Mouse (Mus musculus) forebrain, embryonic 11.5 days (tissue): ENCODE measurements at regions not wholly inside any gene's neighbourhood (a gene's known extent, or its start where the extent isn't known, plus 50 kb on each side); places are given as distances from the start of the nearest gene placed in this dataset.
A peak's percentile ranks its signal among the peaks of the same experiment; 100 is the strongest.

Experiments used
- ATAC-seq: fragments of 200-750 bp; cut with Nextera tagmentation; replicated peaks from 2 replicates; pipeline ENCODE4 v1.8.0; 2017; ENCODE audit warnings: moderate TSS enrichment; ENCODE audit not compliant: low FRiP score
- DNase-seq: peaks from one replicate; pipeline ENCODE4 v3.0.0-alpha.2; 2017; ENCODE audit warnings: low spot score
- H3K27ac ChIP-seq: fragments of 300-500 bp; sonication (generic); 2 replicates; pipeline ENCODE4 v1.5.1; 2014; ENCODE audit warnings: low read depth, low read length
- H3K27me3 ChIP-seq: fragments of 300-500 bp; sonication (generic); 2 replicates; pipeline ENCODE4 v1.6.1; 2014; ENCODE audit warnings: mild to moderate bottlenecking, low read length, mixed read lengths; ENCODE audit not compliant: control insufficient read depth, insufficient read depth
- H3K36me3 ChIP-seq: fragments of 300-500 bp; sonication (generic); 2 replicates; pipeline ENCODE4 v1.6.1; 2014; ENCODE audit warnings: mild to moderate bottlenecking, low read length, moderate library complexity, mixed read lengths; ENCODE audit not compliant: control insufficient read depth, insufficient read depth
- H3K4me1 ChIP-seq: fragments of 300-500 bp; sonication (generic); replicated peaks from 2 replicates; pipeline ENCODE4 v1.6.1; 2014; ENCODE audit warnings: low read length, mixed read lengths; ENCODE audit not compliant: control insufficient read depth, insufficient read depth
- H3K4me2 ChIP-seq: fragments of 300-500 bp; sonication (generic); 2 replicates; pipeline ENCODE4 v1.6.1; 2014; ENCODE audit warnings: low read depth, mild to moderate bottlenecking, low read length, moderate library complexity, mixed read lengths; ENCODE audit not compliant: severe bottlenecking
- H3K4me3 ChIP-seq: fragments of 300-500 bp; sonication (generic); 2 replicates; pipeline ENCODE4 v1.5.1; 2014; ENCODE audit warnings: low read depth, low read length
- H3K9ac ChIP-seq: fragments of 300-500 bp; sonication (generic); 2 replicates; pipeline ENCODE4 v1.6.1; 2014; ENCODE audit warnings: low read length
- H3K9me3 ChIP-seq: fragments of 300-500 bp; sonication (generic); 2 replicates; pipeline ENCODE4 v1.6.1; 2016; ENCODE audit warnings: low read length, mixed read lengths; ENCODE audit not compliant: control insufficient read depth
- WGBS: fragments of 180-500 bp; shearing (Covaris S2); extraction: QIAGEN DNeasy Blood & Tissue Kit; methylation state at CpG from one replicate; pipeline ENCODE4 v1.1.7; 2014; 5-methylcytosine and 5-hydroxymethylcytosine counted together

- H3K4me3 ChIP-seq = no peak overlapping the region
- H3K9me3 ChIP-seq = no peaks in the 10 kb centered on the region; the same call in 1 of the 2 replicates
- no peaks in the 10 kb centered on the region for H3K36me3 ChIP-seq
- H3K27me3 ChIP-seq = no peaks in the 10 kb centered on the region
- H3K9ac ChIP-seq = no peak overlapping the region
- no peak overlapping the region for H3K4me2 ChIP-seq
- WGBS = 75% methylated on average over 1 of the region's 1 CpGs
- H3K27ac ChIP-seq = no peak overlapping the region
- DNase-seq (no peak), ATAC-seq (no peak)
- H3K4me1 ChIP-seq = no peaks in the 10 kb centered on the region
These were observed 105.3 kb upstream of the Stx16 start for GRCm38 (mm10) chr2:173970789-173971188.

GRCm38 (mm10) chr2:173976314-173977053 lies 99.6 kb upstream of the Stx16 start:
- Histone ChIP-seq H3K27me3 (no peaks in the 10 kb centered on the region), H3K4me1 (no peaks in the 10 kb centered on the region), H3K36me3 (no peaks in the 10 kb centered on the region), H3K4me2 (no peak overlapping the region), H3K4me3 (no peak overlapping the region), H3K9ac (no peak overlapping the region), H3K9me3 (no peaks in the 10 kb centered on the region; the same call in 1 of the 2 replicates), H3K27ac (no peak overlapping the region)
- 55% methylated on average over 4 of the region's 4 CpGs for WGBS
- DNase-seq (no peak), ATAC-seq (no peak)

GRCm38 (mm10) chr2:173977236-173978053 lies 98.7 kb upstream of the Stx16 start:
- Histone ChIP-seq H3K9me3 (no peaks in the 10 kb centered on the region; the same call in 1 of the 2 replicates), H3K36me3 (no peaks in the 10 kb centered on the region), H3K4me2 (no peak overlapping the region), H3K27ac (no peak overlapping the region), H3K4me3 (no peak overlapping the region), H3K4me1 (no peaks in the 10 kb centered on the region), H3K9ac (no peak overlapping the region), H3K27me3 (no peaks in the 10 kb centered on the region)
- ATAC-seq = no peak
- peak; percentile 34 for DNase-seq
- 16% methylated on average over 12 of the region's 12 CpGs for WGBS

GRCm38 (mm10) chr2:173978138-173978765 lies 97.9 kb upstream of the Stx16 start:
- Histone ChIP-seq H3K27me3 (no peaks in the 10 kb centered on the region), H3K4me3 (no peak overlapping the region), H3K27ac (no peak overlapping the region), H3K36me3 (no peaks in the 10 kb centered on the region), H3K9me3 (no peaks in the 10 kb centered on the region; the same call in 1 of the 2 replicates), H3K4me1 (no peaks in the 10 kb centered on the region), H3K4me2 (no peak overlapping the region), H3K9ac (no peak overlapping the region)
- WGBS = 76% methylated on average over 13 of the region's 13 CpGs
- ATAC-seq (no peak), DNase-seq (peak; percentile 33)

GRCm38 (mm10) chr2:173981036-173981435 lies 95.1 kb upstream of the Stx16 start:
- H3K36me3 ChIP-seq = no peaks in the 10 kb centered on the region
- 90% methylated on average over 9 of the region's 9 CpGs for WGBS
- peak; percentile 36 for DNase-seq

GRCm38 (mm10) chr2:173987516-173987915 lies 88.6 kb upstream of the Stx16 start:
- Histone ChIP-seq H3K36me3 (no peaks in the 10 kb centered on the region), H3K27ac (no peak overlapping the region), H3K9me3 (no peaks in the 10 kb centered on the region), H3K4me1 (no peaks in the 10 kb centered on the region), H3K4me2 (no peak overlapping the region), H3K27me3 (no peaks in the 10 kb centered on the region), H3K9ac (no peak overlapping the region), H3K4me3 (no peak overlapping the region)
- ATAC-seq = no peak
- 93% methylated on average over 7 of the region's 7 CpGs for WGBS
- DNase-seq = peak; percentile 43

More at GRCm38 (mm10) chr2:173981036-173981435, 95.1 kb upstream of the Stx16 start:
- Histone ChIP-seq H3K9ac (no peak overlapping the region), H3K4me2 (no peak overlapping the region), H3K9me3 (no peaks in the 10 kb centered on the region), H3K27me3 (no peaks in the 10 kb centered on the region), H3K27ac (no peak overlapping the region), H3K4me1 (no peaks in the 10 kb centered on the region), H3K4me3 (no peak overlapping the region)
- ATAC-seq = no peak

GRCm38 (mm10) chr2:173987921-173988320 lies 88.2 kb upstream of the Stx16 start:
- no peaks in the 10 kb centered on the region for H3K9me3 ChIP-seq
- H3K27me3 ChIP-seq = no peaks in the 10 kb centered on the region
- DNase-seq (no peak), ATAC-seq (no peak)
- H3K4me3 ChIP-seq = no peak overlapping the region
- H3K27ac ChIP-seq = no peak overlapping the region
- no peak overlapping the region for H3K4me2 ChIP-seq
- no peak overlapping the region for H3K9ac ChIP-seq
- H3K4me1 ChIP-seq = no peaks in the 10 kb centered on the region
- no peaks in the 10 kb centered on the region for H3K36me3 ChIP-seq
- 84% methylated on average over 8 of the region's 8 CpGs for WGBS

- H3K27me3 ChIP-seq = no peaks in the 10 kb centered on the region
- no peaks in the 10 kb centered on the region for H3K9me3 ChIP-seq
- no peak overlapping the region for H3K27ac ChIP-seq
- H3K9ac ChIP-seq = no peak overlapping the region
- H3K36me3 ChIP-seq = no peaks in the 10 kb centered on the region
- whole genome bisulfite sequencing = 74% methylated on average over 11 of the region's 11 CpGs
- peak; percentile 33 for DNase-seq
- ATAC-seq = no peak
- no peak overlapping the region for H3K4me2 ChIP-seq
- H3K4me1 ChIP-seq = no peaks in the 10 kb centered on the region; the same call in 1 of the 2 replicates
- no peak overlapping the region for H3K4me3 ChIP-seq
These were observed 87.3 kb upstream of the Stx16 start for GRCm38 (mm10) chr2:173988641-173989336.
